Comparison of ENCODE assay signal across 9 mouse cellular contexts in the genomic region with DNA sequence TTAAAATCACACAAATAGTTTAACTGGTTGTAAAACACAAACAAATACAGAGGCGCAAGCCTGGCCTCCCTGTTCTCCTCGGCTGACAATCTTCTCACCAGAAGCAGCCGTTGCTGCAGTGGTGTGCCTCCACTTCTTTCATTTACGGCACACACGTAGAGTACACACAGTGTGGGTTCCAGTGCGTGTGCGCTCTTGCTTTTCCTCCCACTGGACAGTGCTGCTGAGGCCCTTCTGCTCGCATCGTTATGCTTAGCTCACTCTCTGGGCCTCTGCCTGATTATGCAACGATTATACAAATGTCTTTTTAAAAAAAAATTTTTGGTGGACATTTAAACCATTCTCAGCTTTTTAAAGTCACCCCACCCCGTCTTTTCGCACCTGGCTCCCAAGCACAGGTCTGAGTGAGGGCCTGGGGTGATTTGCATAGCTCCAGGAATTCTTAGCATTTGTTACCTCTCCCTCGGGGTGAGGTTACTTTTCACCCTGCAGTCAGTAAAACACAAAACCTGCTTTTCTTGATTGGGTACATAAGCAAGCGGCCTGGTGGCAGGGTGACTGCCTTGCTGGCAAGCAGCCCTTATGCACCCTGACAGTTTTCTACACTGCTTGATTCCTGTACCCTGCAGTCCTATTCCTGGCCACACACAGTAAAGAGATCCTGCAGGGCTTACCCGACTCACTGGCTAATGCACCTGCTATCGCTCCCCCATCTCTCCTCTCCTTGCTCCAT. TPM values are rescaled to one million over a fixed set of nuclear protein-coding genes. Genes with fewer than 3 reads are reported as not detected.
DNase-seq lines count a peak whose midpoint lies in the region; ATAC-seq lines count a peak whose summit lies in the region.
"Had no signal": no experiment of that assay in that cellular context is flagged by ENCODE, and none has a peak within 500 bp of the region (broad histone marks: within the 10 kb centered on the region; RNA-seq: fewer than 3 reads in every experiment).

No protein-coding gene starts in this region.

- ATAC-seq in erythroid progenitor cell, adult 5-6 weeks (replicated peaks; ENCODE audit: low FRiP score, poor library complexity, severe bottlenecking), result no peak

- peak; percentile 6 for DNase-seq in embryo, embryonic 10.5 days (ENCODE audit: low spot score)
- DNase-seq in embryo, embryonic 9.5 days (ENCODE audit: extremely low spot score), result no peak
- peak; percentile 18 for DNase-seq in urinary bladder, postnatal 25 days (ENCODE audit: low spot score)
- no peak for DNase-seq in urinary bladder, adult 2 months (ENCODE audit: low spot score)
- peak; percentile 80 for DNase-seq in kidney, postnatal 14 days
- DNase-seq in thymus, postnatal 0 days (ENCODE audit: low spot score), result no peak
- DNase-seq in thymus, postnatal 14 days, result no peak

RNA-seq across cellular contexts. Expression of a gene that starts 54.2 kb away (rescaled TPM):
- 6.7 and 6.8 TPM in 2 replicates for polyA plus RNA-seq in urinary bladder, adult 2 months (2012; rRNA removed)
- polyA plus RNA-seq in thymus, postnatal 0 days (2015; fragmentation: Nextera tagmentation; extraction: Ambion mirVana), result 14.5 and 16.8 TPM in 2 replicates
- total RNA-seq in erythroid progenitor cell, adult 5-6 weeks (2015; ENCODE audit: low replicate concordance), result 2.2 and 2.5 TPM in 2 replicates
- 3.1 and 5.0 TPM in 2 replicates for total RNA-seq in erythroid progenitor cell, adult 5-6 weeks (2017; ENCODE audit: low replicate concordance)

RNA-seq across cellular contexts. Expression of a gene that starts 55.0 kb away (rescaled TPM):
- polyA plus RNA-seq in urinary bladder, adult 2 months (2012; rRNA removed), result 0.97 and 1.3 TPM in 2 replicates
- 81.4 and 85.7 TPM in 2 replicates for polyA plus RNA-seq in thymus, postnatal 0 days (2015; fragmentation: Nextera tagmentation; extraction: Ambion mirVana)
- total RNA-seq in erythroid progenitor cell, adult 5-6 weeks (2015; ENCODE audit: low replicate concordance), result not detected in 2 replicates
- not detected in 2 replicates for total RNA-seq in erythroid progenitor cell, adult 5-6 weeks (2017; ENCODE audit: low replicate concordance)
- polyA plus RNA-seq: limb, embryonic 11.5 days had no signal

RNA-seq across cellular contexts. Expression of a gene that starts 58.5 kb away (rescaled TPM):
- 18.3 and 21.9 TPM in 2 replicates for polyA plus RNA-seq in urinary bladder, adult 2 months (2012; rRNA removed)
- polyA plus RNA-seq in thymus, postnatal 0 days (2015; fragmentation: Nextera tagmentation; extraction: Ambion mirVana), result 83.7 and 93.0 TPM in 2 replicates
- 7.1 and 15.1 TPM in 2 replicates for total RNA-seq in erythroid progenitor cell, adult 5-6 weeks (2015; ENCODE audit: low replicate concordance)
- total RNA-seq in erythroid progenitor cell, adult 5-6 weeks (2017; ENCODE audit: low replicate concordance), result 15.9 and 23.4 TPM in 2 replicates

Comparison
In these comparisons a context has a peak if more than half of its experiments do, and no peak if none do; other contexts are left out.
1. DNase-seq: peak in embryo, embryonic 10.5 days (single experiment), urinary bladder, postnatal 25 days (single experiment) and kidney, postnatal 14 days (single experiment); none in embryo, embryonic 9.5 days (single experiment), urinary bladder, adult 2 months (single experiment), thymus, postnatal 0 days (single experiment) and thymus, postnatal 14 days (single experiment).
2. RNA of a gene that starts 55.0 kb away (polyA plus RNA-seq): 81.4 to 85.7 TPM in thymus, postnatal 0 days; 0.97 to 1.3 TPM in urinary bladder, adult 2 months; every median in the first group is over 10 times any median in the second.